Mouse (Mus musculus): ENCODE data around the gene H2al1d.
"Not testable (repeated sequence)": the region's sequence is repeated elsewhere in the genome, so short reads cannot be mapped to it uniquely, and the experiment has no call there.

Gene H2al1d

DNA sequence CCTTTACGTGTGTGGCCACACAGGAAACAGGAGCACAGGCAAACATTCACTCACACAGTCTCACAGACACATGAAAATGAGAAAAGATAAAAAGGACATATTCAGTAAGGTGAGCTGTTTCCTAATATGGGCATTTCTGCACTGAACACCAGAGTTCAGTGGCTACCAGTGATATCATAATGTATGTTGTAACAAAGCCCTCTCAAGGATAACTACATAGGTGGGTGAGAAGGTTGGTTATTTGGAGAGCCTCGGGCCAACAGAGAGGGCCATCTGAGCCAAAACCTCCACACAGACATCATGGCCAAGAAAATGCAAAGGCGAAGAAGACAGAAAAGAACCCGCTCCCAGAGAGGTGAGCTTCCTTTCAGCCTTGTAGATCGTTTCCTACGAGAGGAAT is at the start of gene H2al1d:
Gene H2al1d (plus strand): TSS at position 301 of the 400 bp plus-strand sequence.
- DNase-seq (ENCODE audit: low spot score), result not testable (repeated sequence)

DNA sequence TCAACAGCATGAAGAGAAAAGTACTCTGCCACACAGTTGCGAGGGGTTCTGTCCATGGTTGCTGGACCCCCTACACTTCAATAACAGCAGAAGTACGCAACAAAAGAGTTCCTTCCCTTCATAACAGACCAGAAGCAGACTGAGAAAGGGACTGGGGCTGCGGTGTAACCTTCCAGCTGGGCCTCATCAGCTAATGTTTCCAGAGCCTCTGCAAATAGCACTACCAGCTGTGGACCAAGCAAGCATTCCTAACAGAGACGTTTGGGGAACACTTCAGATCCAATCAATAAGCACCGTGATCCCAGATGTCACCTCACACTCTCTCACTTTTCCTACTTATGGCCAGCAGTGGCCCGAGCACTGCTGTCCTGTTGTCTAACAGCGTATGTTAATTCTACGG is 43.7 kb upstream of the H2al1d start:
- DNase-seq (ENCODE audit: low spot score), result no peak

DNA sequence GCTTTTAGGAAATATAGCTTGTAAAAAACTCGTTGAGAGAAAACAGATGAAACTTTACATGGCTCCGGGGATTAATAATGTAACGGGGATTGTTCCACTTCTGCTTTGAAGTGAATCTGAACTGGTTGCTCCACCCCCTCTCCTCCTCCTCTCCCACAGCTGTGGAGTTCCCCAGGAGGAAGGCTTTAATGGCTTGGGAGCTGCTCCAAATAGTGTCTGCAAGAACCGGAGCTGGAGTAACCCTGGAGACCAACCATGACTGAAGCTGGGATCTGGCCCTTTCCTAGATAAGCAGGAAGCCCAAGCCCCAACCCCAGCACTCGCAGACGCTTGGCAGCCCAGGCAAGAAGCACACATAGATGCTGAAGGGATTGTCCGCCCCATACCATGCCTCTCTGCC is 40.8 kb upstream of the H2al1d start:
- DNase-seq (ENCODE audit: low spot score), result peak; percentile 10

DNA sequence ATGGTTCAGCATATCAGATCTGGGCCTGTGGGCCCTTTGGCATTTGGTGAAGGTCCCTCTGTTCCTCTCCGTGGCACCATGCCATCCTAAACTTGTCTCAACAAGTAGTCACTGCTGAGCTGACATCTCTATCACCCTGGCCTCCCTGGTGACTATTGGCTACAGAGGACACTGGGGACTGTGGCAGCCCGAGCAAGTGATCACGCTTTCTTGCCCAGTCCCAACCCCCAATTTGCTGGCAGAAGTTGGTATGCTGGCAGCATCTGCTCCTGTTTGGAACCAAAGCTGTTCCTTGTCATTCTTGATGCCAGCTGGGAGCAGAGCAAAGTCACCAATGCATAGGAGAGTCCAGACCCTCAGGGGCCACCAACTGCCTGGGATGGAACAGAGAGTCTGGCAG is 39.5 kb upstream of the H2al1d start:
- no peak for DNase-seq (ENCODE audit: low spot score)

DNA sequence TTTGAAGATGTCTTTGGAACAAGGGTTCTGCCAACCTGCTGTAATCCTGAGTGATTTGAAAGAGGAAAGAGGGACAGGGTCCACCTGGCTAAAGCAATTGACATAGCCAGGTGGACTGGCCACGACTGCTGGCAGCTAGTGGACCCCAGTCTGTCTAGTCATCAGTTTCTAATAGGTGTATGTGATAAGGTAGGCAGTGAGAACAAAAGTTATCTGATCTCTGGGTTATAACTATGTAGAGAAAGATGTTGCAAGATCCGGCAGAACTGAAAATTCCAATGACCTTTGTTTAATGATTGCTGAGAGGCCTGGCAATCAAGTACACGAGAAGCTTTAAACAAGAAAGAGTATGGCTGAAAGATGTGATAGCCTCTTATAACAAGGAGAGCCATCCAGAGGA is 35.4 kb upstream of the H2al1d start:
- DNase-seq (ENCODE audit: low spot score), result no peak

DNA sequence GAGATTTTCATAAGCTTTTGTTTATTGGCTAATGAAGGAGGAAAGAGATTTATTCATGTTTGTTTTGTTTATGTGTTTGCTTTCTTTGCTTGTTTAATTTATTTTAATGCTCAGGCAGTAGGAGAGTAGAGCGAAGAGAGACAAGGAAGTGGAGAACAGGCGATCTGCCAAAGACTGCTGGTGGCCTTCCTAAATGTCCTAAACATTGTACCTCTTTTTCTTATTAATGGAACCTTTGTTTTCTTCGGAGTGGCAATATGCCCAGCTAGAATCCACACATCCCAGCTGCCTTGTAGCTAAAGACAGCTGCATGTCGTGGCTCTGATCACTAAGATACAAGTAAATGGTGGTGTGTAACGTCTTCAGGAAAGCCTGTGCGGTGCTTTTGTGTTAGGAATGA is 31.5 kb upstream of the H2al1d start:
- DNase-seq (ENCODE audit: low spot score), result no peak

DNA sequence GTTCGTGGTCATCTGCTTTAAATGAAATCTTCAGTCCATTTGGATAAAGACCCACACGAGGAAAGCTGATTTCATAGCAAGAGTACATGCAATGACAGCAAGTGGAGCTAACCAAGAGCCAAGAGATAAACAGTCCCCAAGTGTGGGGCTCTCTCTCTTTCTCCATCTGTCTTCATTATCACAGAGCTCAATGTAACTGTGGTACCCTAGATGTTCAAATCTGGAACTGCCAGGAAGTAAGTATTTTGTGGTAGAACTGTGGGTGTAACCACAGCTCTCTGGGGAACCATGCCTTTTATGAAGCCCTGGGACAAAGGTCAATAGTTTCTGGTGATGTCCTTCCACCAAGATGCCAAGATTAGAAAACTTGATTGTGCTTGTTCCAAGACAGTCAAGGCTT is 27.9 kb upstream of the H2al1d start:
- no peak for DNase-seq (ENCODE audit: low spot score)

DNA sequence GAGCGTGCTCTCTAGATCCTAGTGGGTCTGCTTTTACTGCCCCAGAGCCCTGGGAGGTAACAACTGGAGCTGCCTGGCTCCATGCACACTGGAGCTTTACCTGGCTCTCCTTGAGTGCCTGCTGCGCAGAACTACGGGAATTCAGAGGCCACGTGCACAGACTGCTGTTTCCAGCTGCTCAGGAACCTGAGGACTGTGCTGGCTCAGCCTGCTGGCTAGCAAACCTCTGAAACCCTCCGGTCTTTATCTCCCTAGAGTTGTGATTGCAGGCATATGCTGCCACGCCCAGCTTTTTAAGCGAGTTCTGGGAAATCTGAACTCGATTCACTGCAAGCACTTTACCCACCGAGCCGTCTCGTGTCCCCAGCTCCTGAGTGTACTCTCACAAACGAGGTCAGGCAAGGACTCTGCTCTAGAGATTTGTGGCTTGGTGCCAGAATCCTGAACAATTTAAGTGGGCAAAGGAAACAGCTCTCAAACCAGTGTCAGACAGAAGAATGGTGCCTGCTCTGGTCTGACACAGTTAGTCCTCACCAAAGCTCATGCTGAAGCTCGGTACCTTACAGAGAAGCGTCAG is 20.2 kb upstream of the H2al1d start:
- no peak for DNase-seq (ENCODE audit: low spot score)

DNA sequence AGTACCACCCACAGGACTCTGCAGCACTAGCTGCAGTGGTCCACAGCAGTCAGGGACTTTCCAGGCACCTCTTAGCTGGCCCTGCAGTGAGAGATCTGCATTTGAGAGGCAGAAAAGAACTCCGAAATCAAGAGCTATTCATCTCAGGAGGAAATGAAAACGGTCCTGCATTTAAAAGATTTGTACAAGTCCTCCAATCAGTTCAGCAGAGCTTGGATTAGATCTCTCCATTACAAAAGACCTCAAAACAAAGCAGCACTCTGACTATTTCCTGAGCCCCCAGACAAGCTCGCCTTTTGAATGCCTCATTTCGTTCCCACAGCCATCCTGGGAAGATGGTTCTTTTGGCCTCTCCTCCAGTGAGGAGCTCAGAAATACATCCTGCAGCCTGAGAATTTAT is 19.4 kb upstream of the H2al1d start:
- DNase-seq (ENCODE audit: low spot score), result no peak

DNA sequence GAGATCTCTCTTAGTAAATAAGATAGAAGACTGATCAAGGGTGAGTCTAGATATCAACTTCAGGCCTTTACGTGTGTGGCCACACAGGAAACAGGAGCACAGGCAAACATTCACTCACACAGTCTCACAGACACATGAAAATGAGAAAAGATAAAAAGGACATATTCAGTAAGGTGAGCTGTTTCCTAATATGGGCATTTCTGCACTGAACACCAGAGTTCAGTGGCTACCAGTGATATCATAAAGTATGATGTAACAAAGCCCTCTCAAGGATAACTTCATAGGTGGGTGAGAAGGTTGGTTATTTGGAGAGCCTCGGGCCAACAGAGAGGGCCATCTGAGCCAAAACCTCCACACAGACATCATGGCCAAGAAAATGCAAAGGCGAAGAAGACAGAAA is 9.7 kb upstream of the H2al1d start, which contains the start of gene H2al1a:
Gene H2al1a (plus strand): TSS at position 301 of the 400 bp plus-strand sequence.
- not testable (repeated sequence) for DNase-seq (ENCODE audit: low spot score)

DNA sequence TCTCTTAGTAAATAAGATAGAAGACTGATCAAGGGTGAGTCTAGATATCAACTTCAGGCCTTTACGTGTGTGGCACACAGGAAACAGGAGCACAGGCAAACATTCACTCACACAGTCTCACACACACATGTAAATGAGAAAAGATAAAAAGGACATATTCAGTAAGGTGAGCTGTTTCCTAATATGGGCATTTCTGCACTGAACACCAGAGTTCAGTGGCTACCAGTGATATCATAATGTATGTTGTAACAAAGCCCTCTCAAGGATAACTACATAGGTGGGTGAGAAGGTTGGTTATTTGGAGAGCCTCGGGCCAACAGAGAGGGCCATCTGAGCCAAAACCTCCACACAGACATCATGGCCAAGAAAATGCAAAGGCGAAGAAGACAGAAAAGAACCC is 6.5 kb upstream of the H2al1d start, which contains the start of gene H2al1b:
Gene H2al1b (plus strand): TSS at position 301 of the 400 bp plus-strand sequence.
- DNase-seq (ENCODE audit: low spot score), result not testable (repeated sequence)

DNA sequence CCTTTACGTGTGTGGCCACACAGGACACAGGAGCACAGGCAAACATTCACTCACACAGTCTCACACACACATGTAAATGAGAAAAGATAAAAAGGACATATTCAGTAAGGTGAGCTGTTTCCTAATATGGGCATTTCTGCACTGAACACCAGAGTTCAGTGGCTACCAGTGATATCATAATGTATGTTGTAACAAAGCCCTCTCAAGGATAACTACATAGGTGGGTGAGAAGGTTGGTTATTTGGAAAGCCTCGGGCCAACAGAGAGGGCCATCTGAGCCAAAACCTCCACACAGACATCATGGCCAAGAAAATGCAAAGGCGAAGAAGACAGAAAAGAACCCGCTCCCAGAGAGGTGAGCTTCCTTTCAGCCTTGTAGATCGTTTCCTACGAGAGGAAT is 3.3 kb upstream of the H2al1d start, which contains the start of gene H2al1c:
Gene H2al1c (plus strand): TSS at position 301 of the 400 bp plus-strand sequence.
- not testable (repeated sequence) for DNase-seq (ENCODE audit: low spot score)

DNA sequence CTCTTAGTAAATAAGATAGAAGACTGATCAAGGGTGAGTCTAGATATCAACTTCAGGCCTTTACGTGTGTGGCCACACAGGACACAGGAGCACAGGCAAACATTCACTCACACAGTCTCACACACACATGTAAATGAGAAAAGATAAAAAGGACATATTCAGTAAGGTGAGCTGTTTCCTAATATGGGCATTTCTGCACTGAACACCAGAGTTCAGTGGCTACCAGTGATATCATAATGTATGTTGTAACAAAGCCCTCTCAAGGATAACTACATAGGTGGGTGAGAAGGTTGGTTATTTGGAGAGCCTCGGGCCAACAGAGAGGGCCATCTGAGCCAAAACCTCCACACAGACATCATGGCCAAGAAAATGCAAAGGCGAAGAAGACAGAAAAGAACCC is 3.0 kb downstream of the H2al1d start, which contains the start of gene H2al1e:
Gene H2al1e (plus strand): TSS at position 301 of the 400 bp plus-strand sequence.
- not testable (repeated sequence) for DNase-seq (ENCODE audit: low spot score)

DNA sequence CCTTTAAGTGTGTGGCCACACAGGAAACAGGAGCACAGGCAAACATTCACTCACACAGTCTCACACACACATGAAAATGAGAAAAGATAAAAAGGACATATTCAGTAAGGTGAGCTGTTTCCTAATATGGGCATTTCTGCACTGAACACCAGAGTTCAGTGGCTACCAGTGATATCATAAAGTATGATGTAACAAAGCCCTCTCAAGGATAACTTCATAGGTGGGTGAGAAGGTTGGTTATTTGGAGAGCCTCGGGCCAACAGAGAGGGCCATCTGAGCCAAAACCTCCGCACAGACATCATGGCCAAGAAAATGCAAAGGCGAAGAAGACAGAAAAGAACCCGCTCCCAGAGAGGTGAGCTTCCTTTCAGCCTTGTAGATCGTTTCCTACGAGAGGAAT is 6.2 kb downstream of the H2al1d start, which contains the start of gene H2al1f:
Gene H2al1f (plus strand): TSS at position 301 of the 400 bp plus-strand sequence.
- not testable (repeated sequence) for DNase-seq (ENCODE audit: low spot score)

DNA sequence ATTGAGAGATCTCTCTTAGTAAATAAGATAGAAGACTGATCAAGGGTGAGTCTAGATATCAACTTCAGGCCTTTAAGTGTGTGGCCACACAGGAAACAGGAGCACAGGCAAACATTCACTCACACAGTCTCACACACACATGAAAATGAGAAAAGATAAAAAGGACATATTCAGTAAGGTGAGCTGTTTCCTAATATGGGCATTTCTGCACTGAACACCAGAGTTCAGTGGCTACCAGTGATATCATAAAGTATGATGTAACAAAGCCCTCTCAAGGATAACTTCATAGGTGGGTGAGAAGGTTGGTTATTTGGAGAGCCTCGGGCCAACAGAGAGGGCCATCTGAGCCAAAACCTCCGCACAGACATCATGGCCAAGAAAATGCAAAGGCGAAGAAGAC is 9.3 kb downstream of the H2al1d start, which contains the start of gene H2al1g:
Gene H2al1g (plus strand): TSS at position 301 of the 400 bp plus-strand sequence.
- DNase-seq (ENCODE audit: low spot score), result not testable (repeated sequence)

DNA sequence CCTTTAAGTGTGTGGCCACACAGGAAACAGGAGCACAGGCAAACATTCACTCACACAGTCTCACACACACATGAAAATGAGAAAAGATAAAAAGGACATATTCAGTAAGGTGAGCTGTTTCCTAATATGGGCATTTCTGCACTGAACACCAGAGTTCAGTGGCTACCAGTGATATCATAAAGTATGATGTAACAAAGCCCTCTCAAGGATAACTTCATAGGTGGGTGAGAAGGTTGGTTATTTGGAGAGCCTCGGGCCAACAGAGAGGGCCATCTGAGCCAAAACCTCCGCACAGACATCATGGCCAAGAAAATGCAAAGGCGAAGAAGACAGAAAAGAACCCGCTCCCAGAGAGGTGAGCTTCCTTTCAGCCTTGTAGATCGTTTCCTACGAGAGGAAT is 12.6 kb downstream of the H2al1d start, which contains the start of gene H2al1h:
Gene H2al1h (plus strand): TSS at position 301 of the 400 bp plus-strand sequence.
- DNase-seq (ENCODE audit: low spot score), result not testable (repeated sequence)

DNA sequence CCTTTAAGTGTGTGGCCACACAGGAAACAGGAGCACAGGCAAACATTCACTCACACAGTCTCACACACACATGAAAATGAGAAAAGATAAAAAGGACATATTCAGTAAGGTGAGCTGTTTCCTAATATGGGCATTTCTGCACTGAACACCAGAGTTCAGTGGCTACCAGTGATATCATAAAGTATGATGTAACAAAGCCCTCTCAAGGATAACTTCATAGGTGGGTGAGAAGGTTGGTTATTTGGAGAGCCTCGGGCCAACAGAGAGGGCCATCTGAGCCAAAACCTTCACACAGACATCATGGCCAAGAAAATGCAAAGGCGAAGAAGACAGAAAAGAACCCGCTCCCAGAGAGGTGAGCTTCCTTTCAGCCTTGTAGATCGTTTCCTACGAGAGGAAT is 15.7 kb downstream of the H2al1d start, which contains the start of gene H2al1i:
Gene H2al1i (plus strand): TSS at position 301 of the 400 bp plus-strand sequence.
- not testable (repeated sequence) for DNase-seq (ENCODE audit: low spot score)

DNA sequence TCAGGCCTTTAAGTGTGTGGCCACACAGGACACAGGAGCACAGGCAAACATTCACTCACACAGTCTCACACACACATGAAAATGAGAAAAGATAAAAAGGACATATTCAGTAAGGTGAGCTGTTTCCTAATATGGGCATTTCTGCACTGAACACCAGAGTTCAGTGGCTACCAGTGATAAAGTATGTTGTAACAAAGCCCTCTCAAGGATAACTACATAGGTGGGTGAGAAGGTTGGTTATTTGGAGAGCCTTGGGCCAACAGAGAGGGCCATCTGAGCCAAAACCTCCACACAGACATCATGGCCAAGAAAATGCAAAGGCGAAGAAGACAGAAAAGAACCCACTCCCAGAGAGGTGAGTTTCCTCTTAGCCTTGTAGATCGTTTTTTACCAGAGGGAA is 18.9 kb downstream of the H2al1d start, which contains the start of gene H2al1j:
Gene H2al1j (plus strand): TSS at position 301 of the 400 bp plus-strand sequence.
- DNase-seq (ENCODE audit: low spot score), result not testable (repeated sequence)

DNA sequence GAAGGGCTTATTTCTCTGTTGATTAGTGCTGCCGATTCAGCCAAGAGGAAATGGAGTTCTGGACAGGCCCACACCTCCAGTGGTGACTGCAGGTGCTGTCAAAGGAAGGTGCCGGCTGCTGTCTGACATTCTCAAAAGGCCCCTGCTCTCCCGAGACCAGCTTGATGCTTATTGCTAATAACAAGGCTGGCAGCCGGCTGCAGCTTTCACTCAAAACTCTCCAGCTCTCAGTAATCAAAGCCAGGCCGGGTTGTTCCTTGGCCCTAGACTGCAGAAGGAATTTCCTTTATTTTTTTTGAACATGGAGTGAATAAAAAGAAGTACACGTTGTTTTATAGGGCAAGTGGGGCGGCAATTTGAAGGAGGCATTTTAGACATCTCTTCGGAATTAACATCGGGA is 37.1 kb downstream of the H2al1d start:
- no peak for DNase-seq (ENCODE audit: low spot score)

DNA sequence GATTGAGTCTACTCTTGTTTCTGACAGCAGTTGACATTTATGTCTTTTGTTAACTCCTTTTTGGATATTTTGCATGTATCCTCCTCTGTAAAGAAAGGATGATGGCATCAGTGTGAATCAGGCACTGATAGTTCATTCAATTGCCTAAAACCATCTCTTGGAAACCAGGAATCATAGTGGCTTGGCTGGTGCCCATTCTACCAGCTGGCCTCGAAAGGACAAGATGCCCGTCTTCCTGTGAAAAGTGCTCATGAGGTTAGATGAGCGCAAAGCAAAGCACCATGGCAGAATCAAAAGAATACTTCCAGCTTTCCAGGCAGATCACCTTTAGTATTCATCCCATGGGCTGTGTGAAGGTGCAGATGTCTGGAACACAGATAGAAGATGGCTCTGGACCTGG is 38.1 kb downstream of the H2al1d start:
- no peak for DNase-seq (ENCODE audit: low spot score)
